Comparison of ENCODE assay signal across 17 mouse cellular contexts in the genomic region with DNA sequence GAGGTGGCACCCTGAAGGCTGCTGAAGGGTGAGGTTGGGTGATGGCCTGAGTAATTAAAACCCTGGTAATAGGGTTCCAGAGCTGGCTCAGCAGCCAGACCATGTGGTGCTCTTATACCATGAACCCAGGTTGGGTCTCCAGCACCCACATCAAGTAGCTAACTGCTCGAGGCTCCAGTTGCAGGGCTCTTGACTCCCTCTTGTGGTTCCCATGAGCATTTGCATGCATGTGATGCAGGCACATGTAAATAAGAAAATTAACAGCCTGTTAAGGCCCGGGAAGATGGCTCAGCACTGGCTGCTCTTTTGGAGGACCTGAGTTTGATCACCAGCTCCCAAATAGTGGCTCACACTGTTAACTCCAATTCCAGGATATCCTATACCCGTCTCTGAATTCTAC. TPM values are rescaled to one million over a fixed set of nuclear protein-coding genes. Genes with fewer than 3 reads are reported as not detected.
DNase-seq lines count a peak whose midpoint lies in the region; ATAC-seq and TF ChIP-seq lines count a peak whose summit lies in the region.
"Had no signal": no experiment of that assay in that cellular context is flagged by ENCODE, and none has a peak within 500 bp of the region (broad histone marks: within the 10 kb centered on the region; RNA-seq: fewer than 3 reads in every experiment).

No protein-coding gene starts in this region.

- ATAC-seq in hindbrain, postnatal 0 days = no peak
- ATAC-seq in midbrain, postnatal 0 days (ENCODE audit: low FRiP score) = no peak
- no peak for ATAC-seq in midbrain, embryonic 11.5 days (ENCODE audit: low FRiP score)
- ATAC-seq: forebrain, embryonic 13.5 days had no signal

- H3K9ac ChIP-seq in hindbrain, postnatal 0 days (replicated peaks; ENCODE audit: low read length) = no peak overlapping the region
- no peak overlapping the region for H3K9ac ChIP-seq in midbrain, postnatal 0 days (replicated peaks; ENCODE audit: low read length, poor library complexity, severe bottlenecking)
- no peak overlapping the region for H3K9ac ChIP-seq in midbrain, embryonic 11.5 days (ENCODE audit: low read length)
- H3K9ac ChIP-seq: embryonic facial prominence, embryonic 13.5 days; forebrain, embryonic 13.5 days; heart, embryonic 15.5 days had no signal

- WGBS in hindbrain, postnatal 0 days = 75% methylated on average over 3 of the region's 3 CpGs
- 75% methylated on average over 3 of the region's 3 CpGs for WGBS in hindbrain, embryonic 10.5 days
- WGBS in midbrain, postnatal 0 days = 80% methylated on average over 3 of the region's 3 CpGs
- 70% methylated on average over 3 of the region's 3 CpGs for WGBS in midbrain, embryonic 11.5 days

- TF ChIP-seq CTCF in hindbrain, postnatal 0 days (IDR thresholded peaks at IDR 0.05; ENCODE audit: low read depth) = peak; percentile 61
- peak; percentile 64 for TF ChIP-seq CTCF in midbrain, postnatal 0 days (IDR thresholded peaks at IDR 0.05)

- H3K4me3 ChIP-seq in hindbrain, postnatal 0 days (ENCODE audit: low read length) = no peak overlapping the region
- no peak overlapping the region for H3K4me3 ChIP-seq in hindbrain, embryonic 10.5 days
- H3K4me3 ChIP-seq in midbrain, postnatal 0 days (ENCODE audit: low read depth, low read length) = no peak overlapping the region
- H3K4me3 ChIP-seq in midbrain, embryonic 11.5 days (ENCODE audit: low read depth, low read length) = no peak overlapping the region
- no peak overlapping the region for H3K4me3 ChIP-seq in myocyte
- H3K4me3 ChIP-seq: embryonic facial prominence, embryonic 13.5 days; forebrain, embryonic 13.5 days; heart, embryonic 15.5 days; limb, embryonic 10.5 days had no signal

- peaks cover 3% of the 10 kb centered on the region for H3K79me2 ChIP-seq in myocyte (ENCODE audit: control insufficient read depth, insufficient read depth)

- no peak for TF ChIP-seq POLR2A in myocyte (IDR thresholded peaks at IDR 0.05; ENCODE audit: insufficient read length, low read depth)

- DNase-seq in hindbrain, postnatal 0 days (ENCODE audit: low spot score) = peak; percentile 32
- DNase-seq in hindbrain, embryonic 10.5 days (ENCODE audit: low spot score) = no peak
- DNase-seq in midbrain, postnatal 0 days (ENCODE audit: low spot score) = no peak
- DNase-seq in midbrain, embryonic 11.5 days (ENCODE audit: low spot score, missing footprints) = no peak
- peak; percentile 83 for DNase-seq in ES-CJ7 (ENCODE audit: low read depth, low spot score)
- DNase-seq in right cerebral cortex, postnatal 36 days (ENCODE audit: low spot score in 2 of 2) = no peak
- no peak for DNase-seq in cerebellum, postnatal 25 days
- DNase-seq: cerebellum, adult 9-10 months; gastrocnemius, postnatal 10 days; lung, postnatal 14 days; midbrain, embryonic 14.5 days; right cerebral cortex, postnatal 4 days had no signal

- H3K27me3 ChIP-seq in hindbrain, postnatal 0 days (ENCODE audit: insufficient read depth, low read length) = no peaks in the 10 kb centered on the region
- no peaks in the 10 kb centered on the region for H3K27me3 ChIP-seq in hindbrain, embryonic 10.5 days (ENCODE audit: insufficient read depth, poor library complexity, severe bottlenecking)
- no peaks in the 10 kb centered on the region for H3K27me3 ChIP-seq in midbrain, postnatal 0 days (ENCODE audit: insufficient read depth, low read length)
- H3K27me3 ChIP-seq in midbrain, embryonic 11.5 days (ENCODE audit: control insufficient read depth, insufficient read depth, low read length) = no peaks in the 10 kb centered on the region
- H3K27me3 ChIP-seq in myocyte (ENCODE audit: control insufficient read depth, insufficient read depth, insufficient read length) = no peaks in the 10 kb centered on the region
- H3K27me3 ChIP-seq: embryonic facial prominence, embryonic 13.5 days; forebrain, embryonic 13.5 days; heart, embryonic 15.5 days had no signal

- peaks cover 7% of the 10 kb centered on the region; the same call in 1 of the 2 replicates for H3K36me3 ChIP-seq in hindbrain, postnatal 0 days (ENCODE audit: insufficient read depth, low read length)
- peaks cover 67% of the 10 kb centered on the region for H3K36me3 ChIP-seq in hindbrain, embryonic 10.5 days
- H3K36me3 ChIP-seq in midbrain, postnatal 0 days (ENCODE audit: insufficient read depth, low read length) = peaks cover 31% of the 10 kb centered on the region
- H3K36me3 ChIP-seq in midbrain, embryonic 11.5 days (ENCODE audit: control insufficient read depth, insufficient read depth, low read length) = peaks cover 6% of the 10 kb centered on the region; the same call in 1 of the 2 replicates
- peaks cover 10% of the 10 kb centered on the region for H3K36me3 ChIP-seq in myocyte (ENCODE audit: control insufficient read depth, insufficient read depth)

- no peak overlapping the region for H3ac ChIP-seq in myocyte (ENCODE audit: control insufficient read depth, insufficient read length)

- H3K4me1 ChIP-seq in hindbrain, postnatal 0 days (ENCODE audit: insufficient read depth, low read length) = 0 out of 2 replicates have a peak, but pooled peaks cover 9% of the 10 kb centered on the region
- H3K4me1 ChIP-seq in hindbrain, embryonic 10.5 days (replicated peaks) = peaks cover 39% of the 10 kb centered on the region
- H3K4me1 ChIP-seq in midbrain, postnatal 0 days (ENCODE audit: insufficient read depth, low read length) = no peaks in the 10 kb centered on the region
- H3K4me1 ChIP-seq in midbrain, embryonic 11.5 days (ENCODE audit: control insufficient read depth, insufficient read depth, low read length) = no peaks in the 10 kb centered on the region

- H3K9me3 ChIP-seq in hindbrain, postnatal 0 days (ENCODE audit: low read length) = no peaks in the 10 kb centered on the region
- H3K9me3 ChIP-seq in hindbrain, embryonic 10.5 days = peaks cover 9% of the 10 kb centered on the region; the same call in 1 of the 2 replicates
- H3K9me3 ChIP-seq in midbrain, postnatal 0 days (ENCODE audit: low read length) = no peaks in the 10 kb centered on the region
- H3K9me3 ChIP-seq in midbrain, embryonic 11.5 days (ENCODE audit: control insufficient read depth, low read length) = peaks cover 3% of the 10 kb centered on the region; the same call in 1 of the 2 replicates
- H3K9me3 ChIP-seq: embryonic facial prominence, embryonic 13.5 days; forebrain, embryonic 13.5 days; heart, embryonic 15.5 days; limb, embryonic 10.5 days had no signal

- no peak overlapping the region for H3K4me2 ChIP-seq in hindbrain, postnatal 0 days (ENCODE audit: low read depth, low read length)
- no peak overlapping the region for H3K4me2 ChIP-seq in midbrain, postnatal 0 days (ENCODE audit: low read depth, low read length, poor library complexity, severe bottlenecking)
- H3K4me2 ChIP-seq in midbrain, embryonic 11.5 days = no peak overlapping the region
- no peak overlapping the region for H3K4me2 ChIP-seq in myocyte (ENCODE audit: low read depth)
- H3K4me2 ChIP-seq: embryonic facial prominence, embryonic 13.5 days; forebrain, embryonic 13.5 days; heart, embryonic 15.5 days had no signal

- no peak overlapping the region for H3K27ac ChIP-seq in hindbrain, postnatal 0 days
- no peak overlapping the region for H3K27ac ChIP-seq in hindbrain, embryonic 10.5 days
- H3K27ac ChIP-seq in midbrain, postnatal 0 days (ENCODE audit: low read depth, low read length) = no peak overlapping the region
- no peak overlapping the region for H3K27ac ChIP-seq in midbrain, embryonic 11.5 days (ENCODE audit: low read depth, low read length)
- H3K27ac ChIP-seq: embryonic facial prominence, embryonic 13.5 days; forebrain, embryonic 13.5 days; heart, embryonic 15.5 days; limb, embryonic 10.5 days had no signal

TF ChIP-seq in myocyte, 11 proteins besides CTCF, POLR2A, EP300 and RAD21:
- TF ChIP-seq CEBPB (IDR thresholded peaks at IDR 0.05; ENCODE audit: insufficient read depth, poor library complexity, severe bottlenecking) = no peak
- TF ChIP-seq REST (IDR thresholded peaks at IDR 0.05; ENCODE audit: insufficient read depth, insufficient read length) = no peak
- peak; percentile 31 for TF ChIP-seq POLR2AphosphoS2 (IDR thresholded peaks at IDR 0.05; ENCODE audit: insufficient read length, low read depth)

RNA-seq across cellular contexts. Expression of gene Mnt, which starts 15.1 kb away (rescaled TPM):
- total RNA-seq in hindbrain, postnatal 0 days (2014; rRNA removed) = 18.5 and 22.8 TPM in 2 replicates
- polyA plus RNA-seq in hindbrain, postnatal 0 days (2015; fragmentation: Nextera tagmentation; extraction: Ambion mirVana) = 7.0 and 8.4 TPM in 2 replicates
- 5.4 and 7.4 TPM in 2 replicates for polyA plus RNA-seq in hindbrain, embryonic 10.5 days (2016; fragmentation: Nextera tagmentation; extraction: Ambion mirVana)
- 17.6 and 18.6 TPM in 2 replicates for total RNA-seq in midbrain, postnatal 0 days (2014; rRNA removed)
- polyA plus RNA-seq in midbrain, postnatal 0 days (2015; fragmentation: Nextera tagmentation; extraction: Ambion mirVana) = 7.4 and 8.4 TPM in 2 replicates
- polyA plus RNA-seq in midbrain, embryonic 11.5 days (2014; fragmentation: Nextera tagmentation; extraction: Ambion mirVana) = 3.7 and 4.5 TPM in 2 replicates
- polyA plus RNA-seq in myocyte (2012; fragmentation: generic; extraction: Trizol) = 12.7 TPM

RNA-seq across cellular contexts. Expression of gene Sgsm2, which starts 51.1 kb away (rescaled TPM):
- total RNA-seq in hindbrain, postnatal 0 days (2014; rRNA removed) = 49.0 and 59.2 TPM in 2 replicates
- 21.2 and 21.3 TPM in 2 replicates for polyA plus RNA-seq in hindbrain, postnatal 0 days (2015; fragmentation: Nextera tagmentation; extraction: Ambion mirVana)
- polyA plus RNA-seq in hindbrain, embryonic 10.5 days (2016; fragmentation: Nextera tagmentation; extraction: Ambion mirVana) = 7.8 and 10.7 TPM in 2 replicates
- total RNA-seq in midbrain, postnatal 0 days (2014; rRNA removed) = 49.1 and 62.8 TPM in 2 replicates
- polyA plus RNA-seq in midbrain, postnatal 0 days (2015; fragmentation: Nextera tagmentation; extraction: Ambion mirVana) = 28.1 and 28.8 TPM in 2 replicates
- polyA plus RNA-seq in midbrain, embryonic 11.5 days (2014; fragmentation: Nextera tagmentation; extraction: Ambion mirVana) = 5.8 and 6.8 TPM in 2 replicates
- 12.3 TPM for polyA plus RNA-seq in myocyte (2012; fragmentation: generic; extraction: Trizol)

RNA-seq across cellular contexts. Expression of gene Tsr1, which starts 52.1 kb away (rescaled TPM):
- 20.3 and 34.1 TPM in 2 replicates for total RNA-seq in hindbrain, postnatal 0 days (2014; rRNA removed)
- 21.1 and 22.0 TPM in 2 replicates for polyA plus RNA-seq in hindbrain, postnatal 0 days (2015; fragmentation: Nextera tagmentation; extraction: Ambion mirVana)
- 35.9 and 47.5 TPM in 2 replicates for polyA plus RNA-seq in hindbrain, embryonic 10.5 days (2016; fragmentation: Nextera tagmentation; extraction: Ambion mirVana)
- 23.6 and 28.6 TPM in 2 replicates for total RNA-seq in midbrain, postnatal 0 days (2014; rRNA removed)
- 21.2 and 22.9 TPM in 2 replicates for polyA plus RNA-seq in midbrain, postnatal 0 days (2015; fragmentation: Nextera tagmentation; extraction: Ambion mirVana)
- polyA plus RNA-seq in midbrain, embryonic 11.5 days (2014; fragmentation: Nextera tagmentation; extraction: Ambion mirVana) = 48.9 and 51.3 TPM in 2 replicates
- polyA plus RNA-seq in myocyte (2012; fragmentation: generic; extraction: Trizol) = 26.7 TPM

Comparison
In these comparisons a context has a peak if more than half of its experiments do, and no peak if none do; other contexts are left out.
1. DNase-seq: peak in hindbrain, postnatal 0 days (single experiment) and ES-CJ7 (single experiment); none in hindbrain, embryonic 10.5 days (single experiment), midbrain, postnatal 0 days (single experiment), midbrain, embryonic 11.5 days (single experiment), right cerebral cortex, postnatal 36 days (0 of 2) and cerebellum, postnatal 25 days (0 of 2).